Mouse (Mus musculus): ENCODE data around the gene Nmt2.

- TF ChIP-seq CTCF (IDR thresholded peaks at IDR 0.05; ENCODE audit: low read depth, low read length) (no peak), GATA1 (IDR thresholded peaks at IDR 0.05; ENCODE audit: borderline replicate concordance, low read length) (no peak), TAL1 (conservative IDR thresholded peaks at IDR 0.05; ENCODE audit: low read depth, low read length) (no peak), POLR2AphosphoS5 (IDR thresholded peaks at IDR 0.05; ENCODE audit: insufficient replicate concordance, low read depth, low read length) (no peak)
These were observed 77.1 kb downstream of the Nmt2 start for GRCm38 (mm10) chr2:3361067-3361466.
